Mouse (Mus musculus) myocyte (in vitro differentiated cells): Measurements from ENCODE around the gene Ms4a10.

Experiments used
- E2F4 ChIP-seq: IDR thresholded peaks from one replicate; pipeline ENCODE4 v1.6.1; 2011; ENCODE audit warnings: mild to moderate bottlenecking, control low read depth, moderate library complexity; ENCODE audit not compliant: insufficient read depth
- MAX ChIP-seq: IDR thresholded peaks from one replicate; pipeline ENCODE4 v1.6.1; 2011; ENCODE audit warnings: low read depth, mild to moderate bottlenecking, control low read depth
- POLR2A ChIP-seq: IDR thresholded peaks from one replicate; pipeline ENCODE4 v1.6.1; 2011; ENCODE audit warnings: low read depth, mild to moderate bottlenecking, control low read depth, moderate library complexity; ENCODE audit not compliant: insufficient read length
- POLR2AphosphoS2 ChIP-seq: IDR thresholded peaks from one replicate; pipeline ENCODE4 v1.6.1; 2011; ENCODE audit warnings: low read depth, control low read depth; ENCODE audit not compliant: insufficient read length
- SRF ChIP-seq: IDR thresholded peaks from one replicate; pipeline ENCODE4 v1.6.1; 2011; ENCODE audit warnings: low read depth; ENCODE audit not compliant: control insufficient read depth, insufficient read length
- USF1 ChIP-seq: IDR thresholded peaks from one replicate; pipeline ENCODE4 v1.6.1; 2011; ENCODE audit warnings: low read depth, mild to moderate bottlenecking, control low read depth, moderate library complexity

DNA sequence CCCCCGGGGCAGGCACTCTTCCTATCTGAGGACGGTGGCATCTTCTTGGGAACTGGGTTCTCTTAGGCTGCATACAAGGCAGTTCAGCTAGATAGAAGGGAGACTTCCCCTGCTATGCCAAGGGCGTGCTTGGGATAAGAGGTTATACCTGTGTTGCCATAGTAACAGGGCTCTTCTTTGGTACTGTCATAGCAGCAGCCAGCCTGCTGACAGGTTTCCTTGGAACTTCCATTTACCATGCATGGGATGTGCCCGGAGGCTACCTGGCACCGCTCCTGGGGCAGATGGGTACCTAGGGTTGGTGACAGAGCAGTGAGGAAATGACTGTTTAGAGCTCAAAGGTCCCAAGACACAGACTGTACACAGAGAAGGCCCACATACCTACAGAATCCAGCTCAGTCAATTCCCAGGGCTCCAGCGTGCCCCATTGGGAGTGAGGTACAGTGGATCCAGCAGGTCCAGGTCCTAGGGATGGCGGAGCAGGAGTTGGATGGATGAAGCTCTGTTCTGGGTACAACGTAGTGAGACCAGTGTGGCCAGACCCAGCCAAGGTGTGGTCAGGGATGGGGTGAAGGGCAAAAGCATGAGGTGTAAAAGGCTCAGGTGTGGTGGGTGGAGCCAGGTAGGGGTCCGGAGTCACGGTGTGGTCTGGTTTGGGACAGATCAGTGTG is 56.0 kb downstream of the Ms4a10 start:
- TF ChIP-seq POLR2A: no peak
- no peak for TF ChIP-seq USF1
- TF ChIP-seq MAX: no peak
- TF ChIP-seq POLR2AphosphoS2: no peak
- no peak for TF ChIP-seq SRF
- no peak for TF ChIP-seq E2F4
